Mouse (Mus musculus) small intestine, adult 2 months (tissue): ENCODE measurements around the gene Gm15155. TPM values are rescaled to one million over a fixed set of nuclear protein-coding genes. Genes with fewer than 3 reads are reported as not detected.

Experiments used
- H3K27ac ChIP-seq: fragments of 200-500 bp; 2 replicates; pipeline ENCODE4 v1.5.1; 2012; ENCODE audit warnings: low read depth, low read length, control low read depth, inconsistent platforms; ENCODE audit not compliant: insufficient read depth
- H3K27me3 ChIP-seq: fragments of 200-500 bp; 2 replicates; pipeline ENCODE4 v1.6.1; 2012; ENCODE audit warnings: mild to moderate bottlenecking, moderate library complexity, low read length, inconsistent platforms; ENCODE audit not compliant: control insufficient read depth, insufficient read depth
- H3K36me3 ChIP-seq: fragments of 200-500 bp; 2 replicates; pipeline ENCODE4 v1.6.1; 2012; ENCODE audit warnings: mild to moderate bottlenecking, low read length, control low read depth, inconsistent platforms; ENCODE audit not compliant: control insufficient read depth, insufficient read depth
- H3K4me1 ChIP-seq: fragments of 200-500 bp; 2 replicates; pipeline ENCODE4 v1.6.1; 2012; ENCODE audit warnings: low read length, inconsistent platforms, mixed read lengths; ENCODE audit not compliant: control insufficient read depth, insufficient read depth, insufficient read length
- H3K4me3 ChIP-seq: fragments of 200-500 bp; 2 replicates; pipeline ENCODE4 v1.5.1; 2012; ENCODE audit warnings: low read depth, mild to moderate bottlenecking, control low read depth, inconsistent platforms, low read length, moderate library complexity
- CTCF ChIP-seq: fragments of 200-500 bp; IDR thresholded peaks from 2 replicates; pipeline ENCODE4 v1.5.1; 2012; ENCODE audit warnings: low read depth, mild to moderate bottlenecking, control low read depth, inconsistent platforms, low read length, moderate library complexity, mixed read lengths; ENCODE audit not compliant: insufficient replicate concordance, insufficient read length; ENCODE audit errors: extremely low read depth
- POLR2A ChIP-seq: fragments of 200-500 bp; IDR thresholded peaks from 2 replicates; pipeline ENCODE4 v1.6.1; 2012; ENCODE audit warnings: low read depth, mild to moderate bottlenecking, control low read depth, inconsistent platforms, low read length, moderate library complexity
- WGBS: fragments of 180-500 bp; shearing (Covaris S2); methylation state at CpG from one replicate; pipeline ENCODE4 v1.1.7; 2018; 5-methylcytosine and 5-hydroxymethylcytosine counted together
- polyA plus RNA-seq: library from polyadenylated mRNA; depleted of rRNA; stranded (reverse); fragments of >200 nt; gene quantifications from 2 replicates; pipeline ENCODE4 v1.2.3, GENCODE M21; 2012; rRNA removed

The Gm15155 gene
- polyA plus RNA-seq: not detected in 2 replicates

- no peak for TF ChIP-seq CTCF
- TF ChIP-seq POLR2A: no peak
Measured at GRCm38 (mm10) chrX:155624341-155624841, at the start of gene Gm15155. Gene Gm15155, plus strand, starts transcription at chrX:155624741.

GRCm38 (mm10) chrX:155579791-155580190, 44.8 kb upstream of the Gm15155 start:
- Histone ChIP-seq H3K27me3 (no peaks in the 10 kb centered on the region), H3K27ac (no peak overlapping the region), H3K4me1 (no peaks in the 10 kb centered on the region), H3K4me3 (no peak overlapping the region), H3K36me3 (no peaks in the 10 kb centered on the region)
- TF ChIP-seq POLR2A (no peak), CTCF (no peak)

More at GRCm38 (mm10) chrX:155624341-155624841, at the start of gene Gm15155:
- Histone ChIP-seq H3K4me3 (0 out of 2 replicates have a peak within 1 kb of the TSS, but pooled peaks have one; percentile 13), H3K27ac (no peak within 1 kb of the TSS), H3K4me1 (no peaks in the 10 kb centered on the region), H3K36me3 (no peaks in the 10 kb centered on the region), H3K27me3 (no peaks in the 10 kb centered on the region; the same call in 1 of the 2 replicates)
- WGBS: 19% methylated on average over 19 of the region's 19 CpGs

- Histone ChIP-seq H3K27ac (no peak overlapping the region), H3K36me3 (no peaks in the 10 kb centered on the region), H3K4me3 (no peak overlapping the region), H3K27me3 (no peaks in the 10 kb centered on the region), H3K4me1 (no peaks in the 10 kb centered on the region)
- no peak for TF ChIP-seq POLR2A
- TF ChIP-seq CTCF: no peak
- 61% methylated on average over 2 of the region's 2 CpGs for WGBS
Measured at GRCm38 (mm10) chrX:155584586-155584985, 40.0 kb upstream of the Gm15155 start.

- TF ChIP-seq POLR2A: no peak
- no peak for TF ChIP-seq CTCF
- no peaks in the 10 kb centered on the region for H3K4me1 ChIP-seq
- no peak overlapping the region for H3K4me3 ChIP-seq
- no peaks in the 10 kb centered on the region for H3K27me3 ChIP-seq
- 67% methylated on average over 3 of the region's 3 CpGs for WGBS
- H3K36me3 ChIP-seq: no peaks in the 10 kb centered on the region
- H3K27ac ChIP-seq: no peak overlapping the region
Measured at GRCm38 (mm10) chrX:155591490-155591889, 33.1 kb upstream of the Gm15155 start.

- Histone ChIP-seq H3K4me3 (no peak overlapping the region), H3K4me1 (no peaks in the 10 kb centered on the region), H3K27me3 (no peaks in the 10 kb centered on the region), H3K36me3 (no peaks in the 10 kb centered on the region), H3K27ac (no peak overlapping the region)
- WGBS: 56% methylated on average over 2 of the region's 2 CpGs
- no peak for TF ChIP-seq POLR2A
- TF ChIP-seq CTCF: no peak
Measured at GRCm38 (mm10) chrX:155592467-155592866, 32.1 kb upstream of the Gm15155 start.

- no peak overlapping the region for H3K27ac ChIP-seq
- TF ChIP-seq POLR2A (no peak), CTCF (no peak)
- H3K36me3 ChIP-seq: no peaks in the 10 kb centered on the region
- WGBS: 66% methylated on average over 1 of the region's 1 CpGs
- H3K4me1 ChIP-seq: no peaks in the 10 kb centered on the region
- no peak overlapping the region for H3K4me3 ChIP-seq
- H3K27me3 ChIP-seq: no peaks in the 10 kb centered on the region
Measured at GRCm38 (mm10) chrX:155594685-155595084, 29.9 kb upstream of the Gm15155 start.

GRCm38 (mm10) chrX:155596390-155596789, 28.2 kb upstream of the Gm15155 start:
- no peak overlapping the region for H3K27ac ChIP-seq
- H3K36me3 ChIP-seq: no peaks in the 10 kb centered on the region
- H3K4me1 ChIP-seq: no peaks in the 10 kb centered on the region
- TF ChIP-seq CTCF (no peak), POLR2A (no peak)
- H3K4me3 ChIP-seq: no peak overlapping the region
- no peaks in the 10 kb centered on the region for H3K27me3 ChIP-seq
